11 mouse cellular contexts compared by ENCODE assay signal in genomic region chr8:88537998-88538975, GRCm38 (mm10). TPM values are rescaled to one million over a fixed set of nuclear protein-coding genes. Genes with fewer than 3 reads are reported as not detected.
A peak's percentile ranks its signal among the peaks of the same experiment; 100 is the strongest.
DNase-seq lines count a peak whose midpoint lies in the region; ATAC-seq lines count a peak whose summit lies in the region.
"Had no signal": no experiment of that assay in that cellular context is flagged by ENCODE, and none has a peak within 500 bp of the region (broad histone marks: within the 10 kb centered on the region; RNA-seq: fewer than 3 reads in every experiment).

No protein-coding gene starts in this region.

- H3K9ac ChIP-seq in hindbrain, embryonic 14.5 days, result no peak overlapping the region
- no peak overlapping the region for H3K9ac ChIP-seq in embryonic facial prominence, embryonic 15.5 days

- no peak for ATAC-seq in hindbrain, embryonic 14.5 days (ENCODE audit: low FRiP score)
- no peak for ATAC-seq in embryonic facial prominence, embryonic 15.5 days (ENCODE audit: insufficient number of reproducible peaks, low FRiP score, low TSS enrichment, low read depth)

- H3K4me3 ChIP-seq in hindbrain, embryonic 10.5 days, result no peak overlapping the region
- H3K4me3 ChIP-seq in hindbrain, embryonic 14.5 days (replicated peaks; ENCODE audit: low read length), result no peak overlapping the region
- no peak overlapping the region for H3K4me3 ChIP-seq in embryonic facial prominence, embryonic 15.5 days (replicated peaks)
- H3K4me3 ChIP-seq: layer of hippocampus, adult 2 months had no signal

- intact Hi-C loops in left cerebral cortex, postnatal 36 days (cut with DNase I), result no loop called here

- no peak overlapping the region for H3K4me2 ChIP-seq in hindbrain, embryonic 14.5 days (replicated peaks)
- H3K4me2 ChIP-seq in embryonic facial prominence, embryonic 15.5 days (replicated peaks), result no peak overlapping the region

- peaks cover 92% of the 10 kb centered on the region for H3K36me3 ChIP-seq in hindbrain, embryonic 10.5 days
- H3K36me3 ChIP-seq in hindbrain, embryonic 14.5 days (replicated peaks; ENCODE audit: control insufficient read depth, insufficient read depth), result no peaks in the 10 kb centered on the region
- peaks cover 9% of the 10 kb centered on the region; the same call in 1 of the 2 replicates for H3K36me3 ChIP-seq in embryonic facial prominence, embryonic 15.5 days
- H3K36me3 ChIP-seq: G1E had no signal

- no peak for DNase-seq in hindbrain, embryonic 10.5 days (ENCODE audit: low spot score)
- DNase-seq in hindbrain, embryonic 14.5 days (ENCODE audit: low spot score), result no peak
- DNase-seq in kidney, adult 9 months, result peak; percentile 52
- DNase-seq in lung, postnatal 4 days, result peak; percentile 77 to 89
- no peak for DNase-seq in Muller cell, postnatal 12 days (ENCODE audit: inconsistent ontology term)
- no peak for DNase-seq in thymus, adult 18-20 months
- no peak for DNase-seq in left cerebral cortex, postnatal 36 days (ENCODE audit: low spot score in 2 of 2)
- DNase-seq: cerebellum, postnatal 36 days had no signal

- peak overlapping the region; percentile 10; the same call in 1 of the 2 replicates for H3K27ac ChIP-seq in hindbrain, embryonic 10.5 days
- H3K27ac ChIP-seq in hindbrain, embryonic 14.5 days, result no peak overlapping the region
- H3K27ac ChIP-seq in embryonic facial prominence, embryonic 15.5 days (replicated peaks), result peak overlapping the region; percentile 65
- H3K27ac ChIP-seq: layer of hippocampus, adult 2 months had no signal

- no peaks in the 10 kb centered on the region for H3K9me3 ChIP-seq in hindbrain, embryonic 10.5 days
- no peaks in the 10 kb centered on the region for H3K9me3 ChIP-seq in hindbrain, embryonic 14.5 days (ENCODE audit: control insufficient read depth, low read length)
- no peaks in the 10 kb centered on the region for H3K9me3 ChIP-seq in embryonic facial prominence, embryonic 15.5 days (replicated peaks)

- no peaks in the 10 kb centered on the region for H3K27me3 ChIP-seq in hindbrain, embryonic 10.5 days (ENCODE audit: insufficient read depth, poor library complexity, severe bottlenecking)
- H3K27me3 ChIP-seq in hindbrain, embryonic 14.5 days (ENCODE audit: control insufficient read depth, insufficient read depth, low read length), result no peaks in the 10 kb centered on the region
- H3K27me3 ChIP-seq in embryonic facial prominence, embryonic 15.5 days, result no peaks in the 10 kb centered on the region

- WGBS in hindbrain, embryonic 10.5 days, result 81% methylated on average over 19 of the region's 19 CpGs
- 60% methylated on average over 19 of the region's 19 CpGs for WGBS in hindbrain, embryonic 14.5 days
- 54% methylated on average over 19 of the region's 19 CpGs for WGBS in embryonic facial prominence, embryonic 15.5 days

- H3K4me1 ChIP-seq in hindbrain, embryonic 10.5 days (replicated peaks), result peaks cover 26% of the 10 kb centered on the region
- H3K4me1 ChIP-seq in hindbrain, embryonic 14.5 days (replicated peaks; ENCODE audit: control insufficient read depth, insufficient read depth, low read length), result peaks cover 8% of the 10 kb centered on the region; the same call in 1 of the 2 replicates
- peaks cover 36% of the 10 kb centered on the region for H3K4me1 ChIP-seq in embryonic facial prominence, embryonic 15.5 days

RNA-seq across cellular contexts. Expression of gene Nkd1, which starts 17.1 kb away (rescaled TPM):
- 124 and 125 TPM in 2 replicates for polyA plus RNA-seq in hindbrain, embryonic 10.5 days (2016; fragmentation: Nextera tagmentation; extraction: Ambion mirVana)
- 45.3 and 57.6 TPM in 2 replicates for polyA plus RNA-seq in hindbrain, embryonic 14.5 days (2014; fragmentation: Nextera tagmentation; extraction: Ambion mirVana)
- 92.6 and 92.9 TPM in 2 replicates for polyA plus RNA-seq in embryonic facial prominence, embryonic 15.5 days (2015; fragmentation: Nextera tagmentation; extraction: Ambion mirVana)
- 10 to 100 TPM; 18.8 to 18.9 TPM for total RNA-seq in left cerebral cortex, postnatal 36 days (2021)
- polyA plus RNA-seq: G1E had no signal

Comparison
In these comparisons a context has a peak if more than half of its experiments do, and no peak if none do; other contexts are left out.
1. DNase-seq: peak in kidney, adult 9 months (single experiment) and lung, postnatal 4 days (2 of 2); none in hindbrain, embryonic 10.5 days (single experiment), hindbrain, embryonic 14.5 days (single experiment), Muller cell, postnatal 12 days (single experiment), thymus, adult 18-20 months (0 of 2) and left cerebral cortex, postnatal 36 days (0 of 2).